Mouse (Mus musculus) midbrain, postnatal 0 days (tissue): ENCODE data around the gene Fam214a. TPM values are rescaled to one million over a fixed set of nuclear protein-coding genes. Genes with fewer than 3 reads are reported as not detected.
A peak's percentile ranks its signal among the peaks of the same experiment; 100 is the strongest.

Experiments used
- ATAC-seq: fragments of 200-750 bp; cut with Nextera tagmentation; 2 replicates; pipeline ENCODE4 v1.8.0; 2017; ENCODE audit warnings: moderate number of reproducible peaks, mild to moderate bottlenecking, moderate TSS enrichment, moderate library complexity; ENCODE audit not compliant: low FRiP score
- DNase-seq: peaks from one replicate; pipeline ENCODE4 v3.0.0-alpha.2; 2015; ENCODE audit warnings: low spot score
- H3K27ac ChIP-seq: fragments of 300-500 bp; sonication (generic); 2 replicates; pipeline ENCODE4 v1.5.1; 2014; ENCODE audit warnings: low read depth, mild to moderate bottlenecking, low read length, mixed read lengths
- H3K27me3 ChIP-seq: fragments of 300-500 bp; sonication (generic); 2 replicates; pipeline ENCODE4 v1.6.1; 2014; ENCODE audit warnings: low read length, control low read depth, mixed read lengths; ENCODE audit not compliant: insufficient read depth
- H3K36me3 ChIP-seq: fragments of 300-500 bp; sonication (generic); 2 replicates; pipeline ENCODE4 v1.6.1; 2014; ENCODE audit warnings: low read length, control low read depth, mixed read lengths; ENCODE audit not compliant: insufficient read depth
- H3K4me1 ChIP-seq: fragments of 300-500 bp; sonication (generic); 2 replicates; pipeline ENCODE4 v1.6.1; 2014; ENCODE audit warnings: mild to moderate bottlenecking, control low read depth, antibody characterized with exemption, low read length, mixed read lengths; ENCODE audit not compliant: insufficient read depth
- H3K4me2 ChIP-seq: fragments of 300-500 bp; sonication (generic); 2 replicates; pipeline ENCODE4 v1.6.1; 2014; ENCODE audit warnings: low read depth, mild to moderate bottlenecking, low read length, mixed read lengths; ENCODE audit not compliant: poor library complexity, severe bottlenecking
- H3K4me3 ChIP-seq: fragments of 300-500 bp; sonication (generic); 2 replicates; pipeline ENCODE4 v1.5.1; 2014; ENCODE audit warnings: low read depth, mild to moderate bottlenecking, low read length, moderate library complexity
- H3K9ac ChIP-seq: fragments of 300-500 bp; sonication (generic); replicated peaks from 2 replicates; pipeline ENCODE4 v1.6.1; 2014; ENCODE audit warnings: mild to moderate bottlenecking, low read length, moderate library complexity, mixed read lengths; ENCODE audit not compliant: poor library complexity, severe bottlenecking
- H3K9me3 ChIP-seq: fragments of 300-500 bp; sonication (generic); 2 replicates; pipeline ENCODE4 v1.6.1; 2016; ENCODE audit warnings: low read length, control low read depth
- CTCF ChIP-seq: IDR thresholded peaks from 2 replicates; pipeline ENCODE4 v1.5.1; 2016; ENCODE audit warnings: antibody characterized with exemption, mild to moderate bottlenecking
- WGBS: fragments of 180-500 bp; shearing (Covaris S2); extraction: QIAGEN DNeasy Blood & Tissue Kit; methylation state at CpG from one replicate; pipeline ENCODE4 v1.1.7; 2014; 5-methylcytosine and 5-hydroxymethylcytosine counted together
- polyA plus RNA-seq: library from polyadenylated mRNA; unstranded; fragments of >200 nt; fragmentation: Nextera tagmentation; extraction: Ambion mirVana; gene quantifications from 2 replicates; pipeline ENCODE4 v1.2.1, GENCODE M21; 2015
- total RNA-seq: library from RNA; depleted of rRNA; stranded (reverse); fragments of >200 nt; gene quantifications from 2 replicates; pipeline ENCODE4 v1.2.3, GENCODE M21; 2014; rRNA removed

Fam214a gene
- total and polyA plus RNA-seq, 2 experiments from 2014 or later, result 18.2 to 32.3 TPM

DNA sequence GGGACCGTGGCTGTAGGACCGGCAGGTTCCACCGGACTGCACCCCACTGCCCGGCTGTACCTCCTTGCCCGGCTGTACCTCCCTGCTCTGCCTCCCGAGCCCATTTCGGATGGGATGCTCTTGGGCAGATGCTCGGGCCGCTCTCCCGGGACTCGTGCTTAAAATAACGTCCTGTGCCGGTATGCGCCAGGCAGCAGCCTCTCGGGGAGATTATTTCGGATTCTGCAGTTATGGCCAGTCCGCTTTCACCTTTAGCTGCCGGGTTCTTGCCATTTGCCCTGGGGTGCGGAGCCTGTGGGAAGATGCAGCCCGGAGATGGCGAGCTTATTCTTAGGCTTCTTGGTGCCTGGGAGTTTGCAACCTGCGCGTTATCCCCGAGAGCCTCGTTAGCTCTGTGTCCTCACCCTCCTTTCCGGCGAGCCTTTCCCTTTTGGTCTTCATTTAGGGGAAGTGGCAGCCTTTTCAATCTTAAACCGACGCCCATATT lies 119.1 kb downstream of the Fam214a start:
- Histone ChIP-seq H3K4me3 (peak overlapping the region; percentile 74), H3K4me2 (peak overlapping the region; percentile 78), H3K9me3 (no peaks in the 10 kb centered on the region), H3K4me1 (peaks cover 9% of the 10 kb centered on the region), H3K27me3 (no peaks in the 10 kb centered on the region), H3K27ac (peak overlapping the region; percentile 96), H3K36me3 (no peaks in the 10 kb centered on the region), H3K9ac (peak overlapping the region; percentile 98)
- peak; percentile 44 for DNase-seq
- no peak for TF ChIP-seq CTCF
- peak; percentile 25; the same call in 1 of the 2 replicates for ATAC-seq
- under 1% methylated on average over 29 of the region's 29 CpGs for WGBS

DNA sequence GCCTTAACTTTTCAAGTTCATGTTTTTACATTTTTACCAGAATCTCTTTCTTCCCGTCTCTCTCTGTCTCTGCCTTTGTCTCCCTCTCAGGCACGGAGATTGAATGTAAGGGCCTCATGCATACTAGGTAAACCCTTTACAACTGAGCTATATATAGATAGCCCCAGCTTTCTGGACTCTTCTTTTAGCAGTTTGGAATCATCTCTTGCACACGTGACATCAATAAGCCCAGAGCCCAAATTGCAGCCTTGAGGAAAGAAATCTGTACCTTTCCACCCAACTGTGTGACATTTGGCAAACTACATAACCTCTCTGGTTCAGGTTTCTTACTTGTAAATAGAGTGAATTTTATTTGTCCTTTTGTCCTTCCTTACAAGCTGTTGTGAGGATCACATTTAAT lies 119.7 kb downstream of the Fam214a start:
- peak overlapping the region; percentile 98 for H3K9ac ChIP-seq
- no peaks in the 10 kb centered on the region for H3K9me3 ChIP-seq
- ATAC-seq (no peak), DNase-seq (no peak)
- peak overlapping the region; percentile 96; the same call in 1 of the 2 replicates for H3K27ac ChIP-seq
- peaks cover 9% of the 10 kb centered on the region for H3K4me1 ChIP-seq
- peak overlapping the region; percentile 78 for H3K4me2 ChIP-seq
- no peaks in the 10 kb centered on the region for H3K27me3 ChIP-seq
- no peaks in the 10 kb centered on the region for H3K36me3 ChIP-seq
- TF ChIP-seq CTCF, result no peak
- peak overlapping the region; percentile 74 for H3K4me3 ChIP-seq
- 9% methylated on average over 3 of the region's 3 CpGs for WGBS

GRCm38 (mm10) chr9:75077191-75077590 lies 124.5 kb downstream of the Fam214a start:
- no peak overlapping the region for H3K4me2 ChIP-seq
- H3K36me3 ChIP-seq, result no peaks in the 10 kb centered on the region
- no peak overlapping the region for H3K4me3 ChIP-seq
- ATAC-seq, result no peak
- no peak for TF ChIP-seq CTCF
- no peaks in the 10 kb centered on the region for H3K27me3 ChIP-seq
- no peak overlapping the region for H3K9ac ChIP-seq
- no peak overlapping the region for H3K27ac ChIP-seq
- no peaks in the 10 kb centered on the region for H3K9me3 ChIP-seq
- no peak for DNase-seq
- H3K4me1 ChIP-seq, result peaks cover 7% of the 10 kb centered on the region; the same call in 1 of the 2 replicates

Other genes with a start within 250 kb of the Fam214a start
- gene Onecut1, start 91.0 kb upstream of the Fam214a start, total RNA-seq, result 7.5 and 8.4 TPM in 2 replicates
- 3.8 and 5.0 TPM in 2 replicates for gene Onecut1, start 91.0 kb upstream of the Fam214a start, polyA plus RNA-seq
- gene Arpp19, start 84.7 kb downstream of the Fam214a start, total RNA-seq, result 94.0 and 96.9 TPM in 2 replicates
- gene Arpp19, start 84.7 kb downstream of the Fam214a start, polyA plus RNA-seq, result 188 and 192 TPM in 2 replicates
- gene Myo5a, start 118.1 kb downstream of the Fam214a start, total RNA-seq, result 125 and 160 TPM in 2 replicates
- gene Myo5a, start 118.1 kb downstream of the Fam214a start, polyA plus RNA-seq, result 32.1 and 37.8 TPM in 2 replicates